In the genomic region with DNA sequence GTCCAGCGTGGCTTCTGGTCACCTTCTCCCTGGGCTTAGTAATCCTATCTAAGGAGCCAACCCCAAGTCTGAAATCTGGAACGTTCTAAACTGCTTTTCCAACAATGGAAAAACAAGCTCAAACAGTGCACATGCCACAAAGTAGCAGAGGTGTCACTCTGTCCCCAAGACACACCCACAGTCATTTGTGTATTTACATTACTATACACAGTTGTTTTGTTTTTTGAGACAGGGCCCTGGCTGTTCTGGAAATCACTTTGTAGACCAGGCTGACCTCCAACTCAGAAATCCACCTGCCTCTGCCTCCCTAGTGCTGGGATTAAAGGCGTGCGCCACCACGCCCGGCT, we compare ENCODE assay signal across 8 mouse cellular contexts. TPM values are rescaled to one million over a fixed set of nuclear protein-coding genes. Genes with fewer than 3 reads are reported as not detected.
DNase-seq lines count a peak whose midpoint lies in the region; ATAC-seq and TF ChIP-seq lines count a peak whose summit lies in the region.

No protein-coding gene starts in this region.

- no peaks in the 10 kb centered on the region for H3K27me3 ChIP-seq in heart, embryonic 11.5 days (ENCODE audit: control insufficient read depth, insufficient read depth, low read length)
- no peaks in the 10 kb centered on the region for H3K27me3 ChIP-seq in ES-Bruce4 (ENCODE audit: control insufficient read depth, insufficient read depth, low read length, poor library complexity, severe bottlenecking)

- intact Hi-C loops in heart, postnatal 36 days (cut with DNase I): no loop called here
- intact Hi-C loops in left cerebral cortex, postnatal 4 days (cut with DNase I): loop anchor here (10.0 kb wide), 1 partner anchor 345 kb away; no protein-coding TSS in a partner anchor
- intact Hi-C loops in left cerebral cortex, postnatal 36 days (cut with DNase I): loop anchor here (5.0 to 10.0 kb wide), 3 partner anchors 97 to 355 kb away; partner anchors contain the start of genes Tm4sf5 and Zfp3

- peaks cover 46% of the 10 kb centered on the region for H3K79me2 ChIP-seq in macrophage (ENCODE audit: inconsistent target)

- no peak for DNase-seq in heart, postnatal 36 days
- no peak for DNase-seq in left cerebral cortex, postnatal 4 days
- DNase-seq in adrenal gland, postnatal 36 days: no peak
- DNase-seq in left cerebral cortex, postnatal 36 days (ENCODE audit: low spot score in 2 of 2): no peak

- H3K9me3 ChIP-seq in heart, embryonic 11.5 days (replicated peaks; ENCODE audit: control insufficient read depth, low read length): no peaks in the 10 kb centered on the region
- no peaks in the 10 kb centered on the region for H3K9me3 ChIP-seq in ES-Bruce4 (replicated peaks; ENCODE audit: control insufficient read depth, insufficient read depth, low read length, poor library complexity, severe bottlenecking)

- peak overlapping the region; percentile 95 for H3K4me2 ChIP-seq in heart, embryonic 11.5 days

- H3K4me3 ChIP-seq in heart, embryonic 11.5 days (ENCODE audit: low read depth, low read length): peak overlapping the region; percentile 88
- H3K4me3 ChIP-seq in ES-Bruce4 (ENCODE audit: low read depth, low read length) (no peak overlapping the region), macrophage (ENCODE audit: inconsistent target) (peak overlapping the region; percentile 72; the same call in 1 of the 2 replicates)

- no peaks in the 10 kb centered on the region for H3K36me3 ChIP-seq in heart, embryonic 11.5 days (ENCODE audit: control insufficient read depth, insufficient read depth, low read length)
- peaks cover 20% of the 10 kb centered on the region for H3K36me3 ChIP-seq in ES-Bruce4 (ENCODE audit: control insufficient read depth, insufficient read depth, low read length, poor library complexity, severe bottlenecking)
- 0 out of 2 replicates have a peak, but pooled peaks cover 8% of the 10 kb centered on the region for H3K36me3 ChIP-seq in macrophage (ENCODE audit: inconsistent target)

- TF ChIP-seq CTCF in ES-Bruce4 (IDR thresholded peaks at IDR 0.05; ENCODE audit: low read depth, low read length): no peak

- no peak for ATAC-seq in heart, embryonic 11.5 days (replicated peaks; ENCODE audit: insufficient number of reproducible peaks, low FRiP score, low TSS enrichment)
- peak; percentile 12 for ATAC-seq in granulocyte monocyte progenitor cell, adult 5-6 weeks (replicated peaks; ENCODE audit: poor library complexity, severe bottlenecking)

- peak overlapping the region; percentile 95 for H3K9ac ChIP-seq in heart, embryonic 11.5 days (ENCODE audit: low read depth, low read length)
- peak overlapping the region; percentile 6; the same call in 1 of the 2 replicates for H3K9ac ChIP-seq in ES-Bruce4 (ENCODE audit: low read depth, poor library complexity, severe bottlenecking)

- no peak for TF ChIP-seq EP300 in ES-Bruce4 (IDR thresholded peaks at IDR 0.05; ENCODE audit: insufficient read depth, low read depth, low read length)

- TF ChIP-seq POLR2A in ES-Bruce4 (IDR thresholded peaks at IDR 0.05; ENCODE audit: insufficient read depth, low read length): no peak

- H3K27ac ChIP-seq in heart, embryonic 11.5 days (ENCODE audit: low read depth, low read length): no peak overlapping the region; the same call in 1 of the 2 replicates
- peak overlapping the region; percentile 88 for H3K27ac ChIP-seq in ES-Bruce4 (ENCODE audit: insufficient read depth, low read length)
- H3K27ac ChIP-seq in macrophage: peak overlapping the region; percentile 55

- 61% methylated on average over 6 of the region's 6 CpGs for WGBS in heart, embryonic 11.5 days (ENCODE audit: insufficient replicate concordance)
- WGBS in macrophage (ENCODE audit: missing documents): 50% methylated on average over 6 of the region's 6 CpGs

- H3K4me1 ChIP-seq in heart, embryonic 11.5 days (ENCODE audit: control insufficient read depth, insufficient read depth, low read length): peaks cover 15% of the 10 kb centered on the region
- peaks cover 2% of the 10 kb centered on the region for H3K4me1 ChIP-seq in ES-Bruce4 (ENCODE audit: control insufficient read depth, insufficient read depth, low read length)

RNA-seq across cellular contexts. Expression of gene Pelp1, which starts 0.4 kb away (rescaled TPM):
- 22.1 and 27.5 TPM in 2 replicates for polyA plus RNA-seq in heart, embryonic 11.5 days (2014; fragmentation: Nextera tagmentation; extraction: Ambion mirVana)
- total RNA-seq in heart, postnatal 36 days (2021): 10 to 100 TPM; 19.4 to 22.1 TPM
- 74.1 TPM in 2 replicates for polyA plus RNA-seq in ES-Bruce4 (2011; ENCODE audit: insufficient read depth, insufficient read length, low read depth, missing spikeins)
- total RNA-seq in granulocyte monocyte progenitor cell, adult 5-6 weeks (2014; fragmentation: Nextera tagmentation): 31.6 and 33.0 TPM in 2 replicates
- 9.9 and 12.7 TPM in 2 replicates for total RNA-seq in granulocyte monocyte progenitor cell, adult 5-6 weeks (2017)
- 10 to 100 TPM in 24 of 26 experiments, 1 to 10 TPM in 2; 8.1 to 32.4 (median 21.4) TPM for total RNA-seq in macrophage (2018; cell fraction: chromatin; rRNA removed)
- 10 to 100 TPM; 14.1 to 24.3 (median 19.8) TPM for total RNA-seq in macrophage (2018; cell fraction: cytosol; rRNA removed)
- 10 to 100 TPM; 10.7 to 37.3 (median 20.3) TPM for total RNA-seq in macrophage (2018; cell fraction: nucleus; rRNA removed)
- polyA plus RNA-seq in macrophage (2018): 16.8 to 21.8 TPM (median 20.3 TPM) in 3 replicates
- total RNA-seq in left cerebral cortex, postnatal 4 days (2021): 10 to 100 TPM; 52.1 to 55.9 TPM
- total RNA-seq in adrenal gland, postnatal 36 days (2021): 10 to 100 TPM; 24.6 to 26.0 TPM
- 10 to 100 TPM; 35.5 to 37.0 TPM for total RNA-seq in left cerebral cortex, postnatal 36 days (2021)

RNA-seq across cellular contexts. Expression of gene Arrb2, which starts 22.2 kb away (rescaled TPM):
- polyA plus RNA-seq in heart, embryonic 11.5 days (2014; fragmentation: Nextera tagmentation; extraction: Ambion mirVana): 11.6 and 12.9 TPM in 2 replicates
- 10 to 100 TPM; 14.8 to 15.4 TPM for total RNA-seq in heart, postnatal 36 days (2021)
- 34.2 and 39.6 TPM in 2 replicates for polyA plus RNA-seq in ES-Bruce4 (2011; ENCODE audit: insufficient read depth, insufficient read length, low read depth, missing spikeins)
- total RNA-seq in granulocyte monocyte progenitor cell, adult 5-6 weeks (2014; fragmentation: Nextera tagmentation): 63.2 and 69.8 TPM in 2 replicates
- total RNA-seq in granulocyte monocyte progenitor cell, adult 5-6 weeks (2017): 41.1 and 74.9 TPM in 2 replicates
- 1,000 to 10,000 TPM in 11 of 26 experiments, 100 to 1,000 TPM in 15; 122 to 1,570 (median 865) TPM for total RNA-seq in macrophage (2018; cell fraction: chromatin; rRNA removed)
- 100 to 1,000 TPM; 129 to 393 (median 270) TPM for total RNA-seq in macrophage (2018; cell fraction: cytosol; rRNA removed)
- total RNA-seq in macrophage (2018; cell fraction: nucleus; rRNA removed): 100 to 1,000 TPM; 145 to 858 (median 561) TPM
- polyA plus RNA-seq in macrophage (2018): 230 to 319 TPM (median 312 TPM) in 3 replicates
- total RNA-seq in left cerebral cortex, postnatal 4 days (2021): 10 to 100 TPM; 76.6 to 81.3 TPM
- total RNA-seq in adrenal gland, postnatal 36 days (2021): 10 to 100 TPM; 18.5 to 26.6 TPM
- total RNA-seq in left cerebral cortex, postnatal 36 days (2021): 10 to 100 TPM; 55.5 to 76.0 TPM

RNA-seq across cellular contexts. Expression of gene Med11, which starts 41.4 kb away (rescaled TPM):
- polyA plus RNA-seq in heart, embryonic 11.5 days (2014; fragmentation: Nextera tagmentation; extraction: Ambion mirVana): 28.6 and 31.2 TPM in 2 replicates
- total RNA-seq in heart, postnatal 36 days (2021): 1 to 10 TPM; 8.9 to 9.7 TPM
- polyA plus RNA-seq in ES-Bruce4 (2011; ENCODE audit: insufficient read depth, insufficient read length, low read depth, missing spikeins) (26.9 and 32.1 TPM in 2 replicates), macrophage (2018) (29.8 to 44.9 TPM (median 39.4 TPM) in 3 replicates)
- 19.7 and 28.5 TPM in 2 replicates for total RNA-seq in granulocyte monocyte progenitor cell, adult 5-6 weeks (2014; fragmentation: Nextera tagmentation)
- 31.5 and 35.8 TPM in 2 replicates for total RNA-seq in granulocyte monocyte progenitor cell, adult 5-6 weeks (2017)
- 10 to 100 TPM in 20 of 26 experiments, 1 to 10 TPM in 6; 7.7 to 19.3 (median 12.0) TPM for total RNA-seq in macrophage (2018; cell fraction: chromatin; rRNA removed)
- total RNA-seq in macrophage (2018; cell fraction: cytosol; rRNA removed): 10 to 100 TPM; 35.3 to 80.0 (median 55.9) TPM
- 10 to 100 TPM; 12.6 to 31.8 (median 18.8) TPM for total RNA-seq in macrophage (2018; cell fraction: nucleus; rRNA removed)
- total RNA-seq in left cerebral cortex, postnatal 4 days (2021): 10 to 100 TPM; 25.7 to 28.0 TPM
- total RNA-seq in adrenal gland, postnatal 36 days (2021): 10 to 100 TPM; 20.3 to 24.4 TPM
- total RNA-seq in left cerebral cortex, postnatal 36 days (2021): 10 to 100 TPM; 14.0 to 16.7 TPM

RNA-seq across cellular contexts. Expression of gene Zmynd15, which starts 49.0 kb away (rescaled TPM):
- polyA plus RNA-seq in heart, embryonic 11.5 days (2014; fragmentation: Nextera tagmentation; extraction: Ambion mirVana): 1.1 and 1.9 TPM in 2 replicates
- 1 to 10 TPM; 1.8 to 2.2 TPM for total RNA-seq in heart, postnatal 36 days (2021)
- polyA plus RNA-seq in ES-Bruce4 (2011; ENCODE audit: insufficient read depth, insufficient read length, low read depth, missing spikeins) (0.78 and 1.3 TPM in 2 replicates), macrophage (2018) (2.4 to 5.2 TPM (median 4.4 TPM) in 3 replicates)
- not detected in 2 replicates for total RNA-seq in granulocyte monocyte progenitor cell, adult 5-6 weeks (2014; fragmentation: Nextera tagmentation)
- not detected in 2 replicates for total RNA-seq in granulocyte monocyte progenitor cell, adult 5-6 weeks (2017)
- 10 to 100 TPM; 15.3 to 70.9 (median 30.3) TPM for total RNA-seq in macrophage (2018; cell fraction: chromatin; rRNA removed)
- total RNA-seq in macrophage (2018; cell fraction: cytosol; rRNA removed): 1 to 10 TPM; 2.5 to 9.7 (median 5.3) TPM
- 10 to 100 TPM in 25 of 26 experiments, 1 to 10 TPM in 1; 9.8 to 55.7 (median 28.5) TPM for total RNA-seq in macrophage (2018; cell fraction: nucleus; rRNA removed)
- 1 to 10 TPM; 1.2 to 3.7 TPM for total RNA-seq in left cerebral cortex, postnatal 4 days (2021)
- 1 to 10 TPM; 1.4 to 1.8 TPM for total RNA-seq in adrenal gland, postnatal 36 days (2021)
- total RNA-seq in left cerebral cortex, postnatal 36 days (2021): under 1 TPM; 0.12 to 0.86 TPM

RNA-seq across cellular contexts. Expression of gene Cxcl16, which starts 49.5 kb away (rescaled TPM):
- polyA plus RNA-seq in heart, embryonic 11.5 days (2014; fragmentation: Nextera tagmentation; extraction: Ambion mirVana): 6.2 and 7.3 TPM in 2 replicates
- 10 to 100 TPM in 1 of 2 experiments, 1 to 10 TPM in 1; 9.6 to 10.9 TPM for total RNA-seq in heart, postnatal 36 days (2021)
- polyA plus RNA-seq in ES-Bruce4 (2011; ENCODE audit: insufficient read depth, insufficient read length, low read depth, missing spikeins) (15.7 and 16.6 TPM in 2 replicates), macrophage (2018) (84.4 to 133 TPM (median 111 TPM) in 3 replicates)
- total RNA-seq in granulocyte monocyte progenitor cell, adult 5-6 weeks (2014; fragmentation: Nextera tagmentation): not detected in 2 replicates
- total RNA-seq in granulocyte monocyte progenitor cell, adult 5-6 weeks (2017): 0.22 TPM in 1 of 2 replicates, not detected in the other
- 100 to 1,000 TPM in 19 of 26 experiments, 10 to 100 TPM in 7; 38.5 to 511 (median 181) TPM for total RNA-seq in macrophage (2018; cell fraction: chromatin; rRNA removed)
- 100 to 1,000 TPM in 21 of 26 experiments, 10 to 100 TPM in 5; 78.1 to 341 (median 209) TPM for total RNA-seq in macrophage (2018; cell fraction: cytosol; rRNA removed)
- total RNA-seq in macrophage (2018; cell fraction: nucleus; rRNA removed): 100 to 1,000 TPM in 24 of 26 experiments, 10 to 100 TPM in 2; 63.6 to 577 (median 286) TPM
- total RNA-seq in left cerebral cortex, postnatal 4 days (2021): under 1 TPM; 0.68 to 0.91 TPM
- total RNA-seq in adrenal gland, postnatal 36 days (2021): 1 to 10 TPM; 7.4 to 8.5 TPM
- 1 to 10 TPM in 1 of 2 experiments, under 1 TPM in 1; 0.94 to 1.0 TPM for total RNA-seq in left cerebral cortex, postnatal 36 days (2021)
